Mouse (Mus musculus) bone marrow macrophage, adult 2 months (primary cell): ENCODE measurements around the gene Plaur.

ENCODE experiments used
- CTCF ChIP-seq: IDR thresholded peaks from 2 replicates; pipeline ENCODE4 v1.5.1; 2012; ENCODE audit warnings: low read depth, mild to moderate bottlenecking, low read length, moderate library complexity
- POLR2A ChIP-seq: IDR thresholded peaks from 2 replicates; pipeline ENCODE4 v1.6.1; 2012; ENCODE audit warnings: mild to moderate bottlenecking, low read depth, low read length, borderline replicate concordance

GRCm38 (mm10) chr7:24462388-24463319 is at the start of gene Plaur:
- TF ChIP-seq CTCF, result no peak
- TF ChIP-seq POLR2A, result no peak
